In genomic region chr9:120919130-120919529, GRCm38 (mm10) we compare ENCODE assay signal across 14 mouse cellular contexts. TPM values are rescaled to one million over a fixed set of nuclear protein-coding genes. Genes with fewer than 3 reads are reported as not detected.
DNase-seq lines count a peak whose midpoint lies in the region; ATAC-seq and TF ChIP-seq lines count a peak whose summit lies in the region.
"Had no signal": no experiment of that assay in that cellular context is flagged by ENCODE, and none has a peak within 500 bp of the region (broad histone marks: within the 10 kb centered on the region; RNA-seq: fewer than 3 reads in every experiment).

No protein-coding gene starts in this region.

- no peaks in the 10 kb centered on the region for H3K36me3 ChIP-seq in kidney, embryonic 15.5 days
- H3K36me3 ChIP-seq in limb, embryonic 15.5 days: no peaks in the 10 kb centered on the region
- H3K36me3 ChIP-seq in stomach, postnatal 0 days (ENCODE audit: control insufficient read depth, insufficient read depth, low read length): no peaks in the 10 kb centered on the region
- H3K36me3 ChIP-seq in midbrain, embryonic 15.5 days (replicated peaks): no peaks in the 10 kb centered on the region
- H3K36me3 ChIP-seq: neural tube, embryonic 13.5 days had no signal

- TF ChIP-seq EP300 in stomach, postnatal 0 days (optimal IDR thresholded peaks at IDR 0.05): peak; percentile 87

- H3K4me2 ChIP-seq in kidney, embryonic 15.5 days: no peak overlapping the region
- no peak overlapping the region for H3K4me2 ChIP-seq in limb, embryonic 15.5 days
- H3K4me2 ChIP-seq in stomach, postnatal 0 days (replicated peaks; ENCODE audit: low read depth): no peak overlapping the region
- H3K4me2 ChIP-seq in midbrain, embryonic 15.5 days: no peak overlapping the region
- H3K4me2 ChIP-seq: neural tube, embryonic 13.5 days had no signal

- no peaks in the 10 kb centered on the region; the same call in 1 of the 2 replicates for H3K9me3 ChIP-seq in kidney, embryonic 15.5 days (replicated peaks)
- H3K9me3 ChIP-seq in limb, embryonic 15.5 days: no peaks in the 10 kb centered on the region
- no peaks in the 10 kb centered on the region for H3K9me3 ChIP-seq in stomach, postnatal 0 days (ENCODE audit: control insufficient read depth, low read length)
- no peaks in the 10 kb centered on the region for H3K9me3 ChIP-seq in midbrain, embryonic 15.5 days
- H3K9me3 ChIP-seq: neural tube, embryonic 13.5 days had no signal

- WGBS in kidney, embryonic 15.5 days: 61% methylated on average over 5 of the region's 5 CpGs
- WGBS in limb, embryonic 15.5 days: 57% methylated on average over 5 of the region's 5 CpGs
- WGBS in stomach, postnatal 0 days: 44% methylated on average over 5 of the region's 5 CpGs
- WGBS in midbrain, embryonic 15.5 days: 87% methylated on average over 5 of the region's 5 CpGs

- peaks cover 15% of the 10 kb centered on the region for H3K4me1 ChIP-seq in kidney, embryonic 15.5 days
- H3K4me1 ChIP-seq in limb, embryonic 15.5 days: peaks cover 13% of the 10 kb centered on the region; the same call in 1 of the 2 replicates
- H3K4me1 ChIP-seq in stomach, postnatal 0 days (replicated peaks; ENCODE audit: control insufficient read depth, insufficient read depth): no peaks in the 10 kb centered on the region
- no peaks in the 10 kb centered on the region for H3K4me1 ChIP-seq in midbrain, embryonic 15.5 days

- H3K27ac ChIP-seq in kidney, embryonic 15.5 days: peak overlapping the region; percentile 59
- H3K27ac ChIP-seq in limb, embryonic 15.5 days: peak overlapping the region; percentile 66
- peak overlapping the region; percentile 87 for H3K27ac ChIP-seq in stomach, postnatal 0 days (replicated peaks)
- H3K27ac ChIP-seq in midbrain, embryonic 15.5 days: no peak overlapping the region
- H3K27ac ChIP-seq: neural tube, embryonic 13.5 days had no signal

- no peaks in the 10 kb centered on the region for H3K27me3 ChIP-seq in kidney, embryonic 15.5 days
- H3K27me3 ChIP-seq in limb, embryonic 15.5 days: no peaks in the 10 kb centered on the region
- H3K27me3 ChIP-seq in stomach, postnatal 0 days (ENCODE audit: control insufficient read depth, insufficient read depth, low read length): no peaks in the 10 kb centered on the region
- H3K27me3 ChIP-seq in midbrain, embryonic 15.5 days (replicated peaks): no peaks in the 10 kb centered on the region
- H3K27me3 ChIP-seq: neural tube, embryonic 13.5 days had no signal

- H3K4me3 ChIP-seq in kidney, embryonic 15.5 days (replicated peaks): no peak overlapping the region
- H3K4me3 ChIP-seq in limb, embryonic 15.5 days: no peak overlapping the region
- no peak overlapping the region for H3K4me3 ChIP-seq in stomach, postnatal 0 days (ENCODE audit: low read depth, low read length)
- no peak overlapping the region for H3K4me3 ChIP-seq in midbrain, embryonic 15.5 days
- H3K4me3 ChIP-seq: neural tube, embryonic 13.5 days had no signal

- TF ChIP-seq CTCF in stomach, postnatal 0 days (IDR thresholded peaks at IDR 0.05; ENCODE audit: low read depth): no peak

- no peak overlapping the region for H3K9ac ChIP-seq in kidney, embryonic 15.5 days
- H3K9ac ChIP-seq in limb, embryonic 15.5 days: no peak overlapping the region
- no peak overlapping the region for H3K9ac ChIP-seq in stomach, postnatal 0 days (ENCODE audit: low read length)
- H3K9ac ChIP-seq in midbrain, embryonic 15.5 days: no peak overlapping the region
- H3K9ac ChIP-seq: neural tube, embryonic 13.5 days had no signal

- ATAC-seq in kidney, embryonic 15.5 days (replicated peaks; ENCODE audit: low FRiP score): peak; percentile 29; the same call in 1 of the 2 replicates
- ATAC-seq in limb, embryonic 15.5 days (ENCODE audit: insufficient number of reproducible peaks, low FRiP score, low TSS enrichment, low read depth): 0 out of 2 replicates have a peak, but pooled peaks have one; percentile 20
- peak; percentile 94 for ATAC-seq in stomach, postnatal 0 days (ENCODE audit: low FRiP score, low TSS enrichment)
- ATAC-seq in inflammation-experienced regulatory T-cells, adult 6 months: no peak
- ATAC-seq in midbrain, embryonic 15.5 days (replicated peaks): no peak

- DNase-seq in kidney, postnatal 10 days: no peak
- DNase-seq in MEL-GATA-1-ER (ENCODE audit: extremely low read depth, low read depth): peak; percentile 32
- DNase-seq in stomach, postnatal 0 days (ENCODE audit: low spot score): peak; percentile 80
- no peak for DNase-seq in cerebellum, postnatal 25 days
- DNase-seq: adrenal gland, postnatal 14 days; cerebellum, adult 18-20 months; heart, postnatal 10 days; kidney, postnatal 36 days; thymus, postnatal 4 days had no signal

RNA-seq across cellular contexts. Expression of gene Ctnnb1, which starts 9.9 kb away (rescaled TPM):
- 543 and 552 TPM in 2 replicates for polyA plus RNA-seq in kidney, embryonic 15.5 days (2015; fragmentation: Nextera tagmentation; extraction: Ambion mirVana)
- 567 and 601 TPM in 2 replicates for polyA plus RNA-seq in limb, embryonic 15.5 days (2015; fragmentation: Nextera tagmentation; extraction: Ambion mirVana)
- polyA plus RNA-seq in stomach, postnatal 0 days (2015; fragmentation: Nextera tagmentation; extraction: Ambion mirVana): 220 and 244 TPM in 2 replicates
- polyA plus RNA-seq in inflammation-experienced regulatory T-cells, adult 6 months (2017; shearing (Covaris generic)): 10 to 100 TPM; 64.5 to 97.0 (median 82.2) TPM
- 517 and 532 TPM in 2 replicates for polyA plus RNA-seq in midbrain, embryonic 15.5 days (2015; fragmentation: Nextera tagmentation; extraction: Ambion mirVana)

Comparison
In these comparisons a context has a peak if more than half of its experiments do, and no peak if none do; other contexts are left out.
1. ATAC-seq: peak in kidney, embryonic 15.5 days (single experiment), limb, embryonic 15.5 days (single experiment) and stomach, postnatal 0 days (single experiment); none in inflammation-experienced regulatory T-cells, adult 6 months (single experiment) and midbrain, embryonic 15.5 days (single experiment).
2. DNase-seq: peak in MEL-GATA-1-ER (single experiment) and stomach, postnatal 0 days (single experiment); none in kidney, postnatal 10 days (single experiment) and cerebellum, postnatal 25 days (0 of 2).